Mouse (Mus musculus) forebrain, embryonic 10.5 days (tissue): ENCODE results near the gene Serpinc1. TPM values are rescaled to one million over a fixed set of nuclear protein-coding genes. Genes with fewer than 3 reads are reported as not detected.
"Not testable (repeated sequence)": the region's sequence is repeated elsewhere in the genome, so short reads cannot be mapped to it uniquely, and the experiment has no call there.

Experiments used
- DNase-seq: peaks from one replicate; pipeline ENCODE4 v3.0.0-alpha.2; 2017; ENCODE audit warnings: low spot score; ENCODE audit errors: extremely low spot score
- H3K27ac ChIP-seq: fragments of 300-500 bp; sonication (generic); 2 replicates; pipeline ENCODE4 v1.5.1; 2016; ENCODE audit warnings: mild to moderate bottlenecking
- H3K27me3 ChIP-seq: fragments of 300-500 bp; sonication (generic); 2 replicates; pipeline ENCODE4 v1.6.1; 2016; ENCODE audit warnings: mild to moderate bottlenecking; ENCODE audit not compliant: poor library complexity, severe bottlenecking
- H3K36me3 ChIP-seq: fragments of 300-500 bp; sonication (generic); replicated peaks from 2 replicates; pipeline ENCODE4 v1.6.1; 2016; ENCODE audit warnings: mild to moderate bottlenecking, moderate library complexity
- H3K4me1 ChIP-seq: fragments of 300-500 bp; sonication (generic); 2 replicates; pipeline ENCODE4 v1.6.1; 2016
- H3K4me3 ChIP-seq: fragments of 300-500 bp; sonication (generic); 2 replicates; pipeline ENCODE4 v1.5.1; 2016; ENCODE audit warnings: mild to moderate bottlenecking, moderate library complexity
- H3K9me3 ChIP-seq: fragments of 300-500 bp; sonication (generic); 2 replicates; pipeline ENCODE4 v1.6.1; 2016; ENCODE audit warnings: mild to moderate bottlenecking, moderate library complexity
- WGBS: fragments of 180-500 bp; shearing (Covaris S2); methylation state at CpG from one replicate; pipeline ENCODE4 v1.1.7; 2016; 5-methylcytosine and 5-hydroxymethylcytosine counted together
- polyA plus RNA-seq: library from polyadenylated mRNA; unstranded; fragments of >200 nt; fragmentation: Nextera tagmentation; extraction: Ambion mirVana; gene quantifications from 2 replicates; pipeline ENCODE4 v1.2.1, GENCODE M21; 2016

Serpinc1 gene
- polyA plus RNA-seq, 1 experiment from 2014 or later = 2.4 TPM

- H3K36me3 ChIP-seq = no peaks in the 10 kb centered on the region
- WGBS = 85% methylated on average over 17 of the region's 17 CpGs
- H3K4me3 ChIP-seq = no peak overlapping the region
- no peak overlapping the region for H3K27ac ChIP-seq
- DNase-seq = no peak
- no peaks in the 10 kb centered on the region for H3K27me3 ChIP-seq
- no peaks in the 10 kb centered on the region for H3K9me3 ChIP-seq
- no peaks in the 10 kb centered on the region for H3K4me1 ChIP-seq
Observed at GRCm38 (mm10) chr1:160986881-160987635, 8.7 kb downstream of the Serpinc1 start.

GRCm38 (mm10) chr1:160989395-160989794 is 11.0 kb downstream of the Serpinc1 start:
- Histone ChIP-seq H3K9me3 (no peaks in the 10 kb centered on the region), H3K4me1 (no peaks in the 10 kb centered on the region), H3K4me3 (no peak overlapping the region), H3K27me3 (no peaks in the 10 kb centered on the region), H3K27ac (no peak overlapping the region), H3K36me3 (no peaks in the 10 kb centered on the region)
- no peak for DNase-seq
- 90% methylated on average over 15 of the region's 15 CpGs for WGBS

GRCm38 (mm10) chr1:160993851-160994250 is 15.5 kb downstream of the Serpinc1 start:
- Histone ChIP-seq H3K27ac (no peak overlapping the region), H3K27me3 (no peaks in the 10 kb centered on the region), H3K4me3 (no peak overlapping the region), H3K4me1 (no peaks in the 10 kb centered on the region), H3K36me3 (no peaks in the 10 kb centered on the region), H3K9me3 (no peaks in the 10 kb centered on the region)
- DNase-seq = no peak
- WGBS = 91% methylated on average over 6 of the region's 6 CpGs

GRCm38 (mm10) chr1:161004942-161005341 is 26.6 kb downstream of the Serpinc1 start:
- no peak overlapping the region for H3K27ac ChIP-seq
- H3K27me3 ChIP-seq = no peaks in the 10 kb centered on the region
- H3K36me3 ChIP-seq = peaks cover 22% of the 10 kb centered on the region
- WGBS = 69% methylated on average over 4 of the region's 4 CpGs
- no peak for DNase-seq
- no peak overlapping the region for H3K4me3 ChIP-seq
- H3K9me3 ChIP-seq = no peaks in the 10 kb centered on the region
- no peaks in the 10 kb centered on the region; the same call in 1 of the 2 replicates for H3K4me1 ChIP-seq

- no peaks in the 10 kb centered on the region for H3K9me3 ChIP-seq
- WGBS = 85% methylated on average over 3 of the region's 3 CpGs
Observed at GRCm38 (mm10) chr1:161005526-161005925, 27.1 kb downstream of the Serpinc1 start.

GRCm38 (mm10) chr1:161006471-161006870 is 28.1 kb downstream of the Serpinc1 start:
- no peak overlapping the region for H3K4me3 ChIP-seq
- no peaks in the 10 kb centered on the region; the same call in 1 of the 2 replicates for H3K4me1 ChIP-seq
- no peaks in the 10 kb centered on the region for H3K27me3 ChIP-seq
- peaks cover 24% of the 10 kb centered on the region for H3K36me3 ChIP-seq
- no peaks in the 10 kb centered on the region for H3K9me3 ChIP-seq
- WGBS = 86% methylated on average over 5 of the region's 5 CpGs
- DNase-seq = no peak
- no peak overlapping the region for H3K27ac ChIP-seq

More at GRCm38 (mm10) chr1:161005526-161005925, 27.1 kb downstream of the Serpinc1 start:
- no peak overlapping the region for H3K27ac ChIP-seq
- no peaks in the 10 kb centered on the region for H3K27me3 ChIP-seq
- H3K36me3 ChIP-seq = peaks cover 22% of the 10 kb centered on the region
- DNase-seq = no peak
- H3K4me1 ChIP-seq = no peaks in the 10 kb centered on the region; the same call in 1 of the 2 replicates
- no peak overlapping the region for H3K4me3 ChIP-seq

- Histone ChIP-seq H3K27me3 (no peaks in the 10 kb centered on the region), H3K27ac (no peak overlapping the region), H3K9me3 (no peaks in the 10 kb centered on the region), H3K36me3 (peaks cover 39% of the 10 kb centered on the region), H3K4me3 (no peak overlapping the region), H3K4me1 (no peaks in the 10 kb centered on the region; the same call in 1 of the 2 replicates)
- 91% methylated on average over 2 of the region's 2 CpGs for WGBS
- DNase-seq = no peak
Observed at GRCm38 (mm10) chr1:161008038-161008437, 29.7 kb downstream of the Serpinc1 start.

GRCm38 (mm10) chr1:161010436-161010835 is 32.1 kb downstream of the Serpinc1 start:
- peaks cover 47% of the 10 kb centered on the region for H3K36me3 ChIP-seq
- WGBS = 92% methylated on average over 4 of the region's 4 CpGs
- no peaks in the 10 kb centered on the region for H3K27me3 ChIP-seq

GRCm38 (mm10) chr1:161016378-161016777 is 38.0 kb downstream of the Serpinc1 start:
- Histone ChIP-seq H3K4me3 (no peak overlapping the region), H3K4me1 (no peaks in the 10 kb centered on the region), H3K27me3 (no peaks in the 10 kb centered on the region), H3K9me3 (no peaks in the 10 kb centered on the region), H3K27ac (no peak overlapping the region), H3K36me3 (peaks cover 73% of the 10 kb centered on the region)
- no peak for DNase-seq
- 90% methylated on average over 2 of the region's 2 CpGs for WGBS

More at GRCm38 (mm10) chr1:161010436-161010835, 32.1 kb downstream of the Serpinc1 start:
- H3K9me3 ChIP-seq = no peaks in the 10 kb centered on the region
- H3K27ac ChIP-seq = no peak overlapping the region
- no peaks in the 10 kb centered on the region for H3K4me1 ChIP-seq
- no peak for DNase-seq
- no peak overlapping the region for H3K4me3 ChIP-seq

GRCm38 (mm10) chr1:161020051-161020450 is 41.7 kb downstream of the Serpinc1 start:
- 96% methylated on average over 14 of the region's 14 CpGs for WGBS
- no peak overlapping the region for H3K27ac ChIP-seq
- H3K4me3 ChIP-seq = no peak overlapping the region
- no peaks in the 10 kb centered on the region for H3K27me3 ChIP-seq
- peaks cover 54% of the 10 kb centered on the region for H3K36me3 ChIP-seq
- no peaks in the 10 kb centered on the region for H3K9me3 ChIP-seq
- no peak for DNase-seq
- H3K4me1 ChIP-seq = no peaks in the 10 kb centered on the region

- H3K36me3 ChIP-seq = peaks cover 49% of the 10 kb centered on the region
- no peak overlapping the region for H3K27ac ChIP-seq
- no peak overlapping the region for H3K4me3 ChIP-seq
- DNase-seq = no peak
- no peaks in the 10 kb centered on the region for H3K4me1 ChIP-seq
- H3K27me3 ChIP-seq = no peaks in the 10 kb centered on the region
- WGBS = 94% methylated on average over 5 of the region's 5 CpGs
- no peaks in the 10 kb centered on the region for H3K9me3 ChIP-seq
Observed at GRCm38 (mm10) chr1:161025410-161026210, 47.2 kb downstream of the Serpinc1 start.

- Histone ChIP-seq H3K36me3 (peaks cover 60% of the 10 kb centered on the region), H3K4me3 (no peak overlapping the region)
Observed at GRCm38 (mm10) chr1:161027196-161027595, 48.8 kb downstream of the Serpinc1 start.

GRCm38 (mm10) chr1:161028427-161028826 is 50.0 kb downstream of the Serpinc1 start:
- WGBS = 79% methylated on average over 1 of the region's 1 CpGs
- not testable (repeated sequence) for H3K4me1 ChIP-seq, H3K27me3 ChIP-seq, H3K9me3 ChIP-seq, H3K27ac ChIP-seq, DNase-seq, H3K4me3 ChIP-seq
- H3K36me3 ChIP-seq = peaks cover 63% of the 10 kb centered on the region

More at GRCm38 (mm10) chr1:161027196-161027595, 48.8 kb downstream of the Serpinc1 start:
- DNase-seq = no peak
- no peak overlapping the region for H3K27ac ChIP-seq
- no peaks in the 10 kb centered on the region for H3K9me3 ChIP-seq
- H3K27me3 ChIP-seq = no peaks in the 10 kb centered on the region
- no peaks in the 10 kb centered on the region for H3K4me1 ChIP-seq
- WGBS = 93% methylated on average over 2 of the region's 2 CpGs
